Mouse (Mus musculus) testis, adult 2 months (tissue): ENCODE results near the gene Bard1.

Experiments used
- CTCF ChIP-seq: fragments of 200-500 bp; IDR thresholded peaks from 2 replicates; pipeline ENCODE4 v1.5.1; 2012; ENCODE audit warnings: low read depth, mild to moderate bottlenecking, inconsistent platforms, low read length, moderate library complexity; ENCODE audit not compliant: control insufficient read depth, insufficient read depth, insufficient replicate concordance
- POLR2A ChIP-seq: fragments of 200-500 bp; IDR thresholded peaks from 2 replicates; pipeline ENCODE4 v1.6.1; 2012; ENCODE audit warnings: low read depth, mild to moderate bottlenecking, inconsistent platforms, low read length, moderate library complexity; ENCODE audit not compliant: control insufficient read depth

- TF ChIP-seq POLR2A: no peak
- TF ChIP-seq CTCF: no peak
These were observed 34.1 kb downstream of the Bard1 start for GRCm38 (mm10) chr1:71068728-71069304.
